Mouse (Mus musculus): Measurements from ENCODE around the gene Fgf2. TPM values are rescaled to one million over a fixed set of nuclear protein-coding genes. Genes with fewer than 3 reads are reported as not detected.

Gene Fgf2
- polyA plus RNA-seq, 1 experiment: 0.49 TPM

DNA sequence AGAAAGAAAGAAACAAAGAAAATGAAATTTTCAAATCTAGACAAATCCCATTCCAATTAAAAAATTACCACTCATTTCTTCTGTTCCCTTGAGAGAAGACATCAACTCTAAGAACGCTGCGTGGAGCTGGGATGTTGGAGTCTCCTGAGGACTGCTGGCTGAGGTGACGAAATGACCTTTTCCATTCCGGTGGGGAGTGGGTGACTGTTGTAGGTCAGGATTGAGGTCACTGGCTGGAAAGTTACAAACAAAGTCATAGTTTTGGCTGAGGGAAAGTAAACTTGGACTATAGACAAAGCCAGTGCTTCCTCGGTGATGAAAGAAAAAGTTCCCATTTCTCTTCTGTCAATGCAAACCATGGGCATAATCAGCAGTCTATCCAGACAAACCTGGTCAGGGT is 5.3 kb upstream of the Fgf2 start:
- H3K4me3 ChIP-seq (ENCODE audit: insufficient read depth, poor library complexity, severe bottlenecking): no peak overlapping the region
- TF ChIP-seq USF1 (IDR thresholded peaks at IDR 0.05; ENCODE audit: low read depth): no peak
- no peak for TF ChIP-seq MAX (IDR thresholded peaks at IDR 0.05)
- no peak for TF ChIP-seq CEBPB (IDR thresholded peaks at IDR 0.05; ENCODE audit: low read depth)
- TF ChIP-seq MYOG (IDR thresholded peaks at IDR 0.05; ENCODE audit: control insufficient read depth, extremely low read depth, insufficient read length): no peak
- no peak for TF ChIP-seq CTCF (IDR thresholded peaks at IDR 0.05; ENCODE audit: control insufficient read depth, insufficient read depth, insufficient read length)
- TF ChIP-seq FOSL1 (IDR thresholded peaks at IDR 0.05; ENCODE audit: insufficient read depth, low read length, poor library complexity, severe bottlenecking): no peak
- TF ChIP-seq MYOD1 (IDR thresholded peaks at IDR 0.05; ENCODE audit: control insufficient read depth, insufficient read length, low read depth): no peak

GRCm38 (mm10) chr3:37347671-37348070 is 475 bp upstream of the Fgf2 start:
- Histone ChIP-seq H3K27me3 (ENCODE audit: control insufficient read depth, insufficient read depth, insufficient read length) (no peaks in the 10 kb centered on the region), H3K36me3 (ENCODE audit: control insufficient read depth, insufficient read depth) (no peaks in the 10 kb centered on the region), H3ac (ENCODE audit: control insufficient read depth, insufficient read length, low read depth) (no peak overlapping the region), H3K79me2 (ENCODE audit: control insufficient read depth, insufficient read depth) (no peaks in the 10 kb centered on the region), H3K4me3 (ENCODE audit: insufficient read depth, poor library complexity, severe bottlenecking) (no peak overlapping the region), H3K79me3 (ENCODE audit: low read depth) (no peaks in the 10 kb centered on the region)
- TF ChIP-seq CEBPB (IDR thresholded peaks at IDR 0.05; ENCODE audit: low read depth) (no peak), FOSL1 (IDR thresholded peaks at IDR 0.05; ENCODE audit: insufficient read depth, low read length, poor library complexity, severe bottlenecking) (no peak)

More for the DNA sequence above, 5.3 kb upstream of the Fgf2 start:
- Histone ChIP-seq H3K79me3 (ENCODE audit: low read depth) (no peaks in the 10 kb centered on the region), H3K79me2 (ENCODE audit: control insufficient read depth, insufficient read depth) (no peaks in the 10 kb centered on the region), H3K27me3 (ENCODE audit: control insufficient read depth, insufficient read depth, insufficient read length) (no peaks in the 10 kb centered on the region), H3K36me3 (ENCODE audit: control insufficient read depth, insufficient read depth) (no peaks in the 10 kb centered on the region), H3ac (ENCODE audit: control insufficient read depth, insufficient read length, low read depth) (no peak overlapping the region)

DNA sequence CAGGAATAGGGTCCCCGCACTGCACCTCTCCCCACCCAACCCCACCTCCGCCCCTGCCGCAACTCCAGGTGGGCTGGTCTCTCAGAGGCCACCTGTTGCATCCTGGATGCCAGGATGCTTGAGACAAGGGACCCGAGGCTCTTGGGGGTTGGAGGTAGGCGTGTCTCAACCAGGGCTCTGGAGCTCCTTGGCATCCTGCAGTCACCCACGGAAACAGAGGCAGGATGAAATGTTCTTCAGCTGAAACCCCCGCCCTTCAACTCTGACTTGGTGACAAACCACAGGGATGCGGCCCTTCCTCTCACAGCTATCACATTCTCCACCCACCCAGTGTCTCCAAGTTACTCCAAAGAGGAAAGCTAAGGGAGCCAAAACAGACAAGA is 1.0 kb downstream of the Fgf2 start:
- TF ChIP-seq MYOG (IDR thresholded peaks at IDR 0.05; ENCODE audit: control insufficient read depth, extremely low read depth, insufficient read length) (no peak), CEBPB (IDR thresholded peaks at IDR 0.05; ENCODE audit: low read depth) (no peak), FOSL1 (IDR thresholded peaks at IDR 0.05; ENCODE audit: insufficient read depth, low read length, poor library complexity, severe bottlenecking) (no peak), MAX (IDR thresholded peaks at IDR 0.05) (no peak), USF1 (IDR thresholded peaks at IDR 0.05; ENCODE audit: low read depth) (no peak), CTCF (IDR thresholded peaks at IDR 0.05; ENCODE audit: control insufficient read depth, insufficient read depth, insufficient read length) (no peak), MYOD1 (IDR thresholded peaks at IDR 0.05; ENCODE audit: control insufficient read depth, insufficient read length, low read depth) (no peak)
- H3K27me3 ChIP-seq (ENCODE audit: control insufficient read depth, insufficient read depth, insufficient read length): no peaks in the 10 kb centered on the region

DNA sequence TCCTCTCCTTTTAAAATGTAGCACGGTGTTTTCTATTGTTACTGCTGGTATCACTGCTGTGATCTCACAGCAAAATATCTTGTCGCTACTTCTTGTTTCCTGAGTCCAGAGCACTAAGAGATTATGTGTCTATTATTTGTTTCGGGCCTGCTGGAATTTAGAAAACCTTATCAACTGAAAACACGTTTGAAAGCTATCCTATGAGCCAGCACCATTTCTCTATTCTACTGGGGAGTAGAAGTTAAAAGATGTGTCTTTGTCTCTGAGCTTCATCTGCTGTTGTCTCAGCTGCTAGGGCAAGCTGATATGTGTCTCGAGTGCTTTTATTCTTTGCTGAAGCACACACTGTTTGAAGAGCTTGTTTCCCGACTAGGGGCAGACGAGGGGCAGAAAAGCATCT is 2.2 kb downstream of the Fgf2 start:
- H3K27me3 ChIP-seq (ENCODE audit: control insufficient read depth, insufficient read depth, insufficient read length): no peaks in the 10 kb centered on the region
- no peaks in the 10 kb centered on the region for H3K79me2 ChIP-seq (ENCODE audit: control insufficient read depth, insufficient read depth)
- H3ac ChIP-seq (ENCODE audit: control insufficient read depth, insufficient read length, low read depth): no peak overlapping the region
- no peak for TF ChIP-seq CEBPB (IDR thresholded peaks at IDR 0.05; ENCODE audit: low read depth)
- H3K4me3 ChIP-seq (ENCODE audit: insufficient read depth, poor library complexity, severe bottlenecking): no peak overlapping the region
- H3K36me3 ChIP-seq (ENCODE audit: control insufficient read depth, insufficient read depth): no peaks in the 10 kb centered on the region
- no peaks in the 10 kb centered on the region for H3K79me3 ChIP-seq (ENCODE audit: low read depth)

More for the DNA sequence above, 1.0 kb downstream of the Fgf2 start:
- Histone ChIP-seq H3ac (ENCODE audit: control insufficient read depth, insufficient read length, low read depth) (no peak overlapping the region), H3K79me3 (ENCODE audit: low read depth) (no peaks in the 10 kb centered on the region), H3K36me3 (ENCODE audit: control insufficient read depth, insufficient read depth) (no peaks in the 10 kb centered on the region), H3K4me3 (ENCODE audit: insufficient read depth, poor library complexity, severe bottlenecking) (no peak overlapping the region), H3K79me2 (ENCODE audit: control insufficient read depth, insufficient read depth) (no peaks in the 10 kb centered on the region)

GRCm38 (mm10) chr3:37353951-37354481 is 5.9 kb downstream of the Fgf2 start:
- Histone ChIP-seq H3K4me3 (ENCODE audit: insufficient read depth, poor library complexity, severe bottlenecking) (no peak overlapping the region), H3K36me3 (ENCODE audit: control insufficient read depth, insufficient read depth) (no peaks in the 10 kb centered on the region), H3K79me3 (ENCODE audit: low read depth) (no peaks in the 10 kb centered on the region), H3K27me3 (ENCODE audit: control insufficient read depth, insufficient read depth, insufficient read length) (no peaks in the 10 kb centered on the region), H3ac (ENCODE audit: control insufficient read depth, insufficient read length, low read depth) (no peak overlapping the region), H3K79me2 (ENCODE audit: control insufficient read depth, insufficient read depth) (no peaks in the 10 kb centered on the region)
- TF ChIP-seq MYOG (IDR thresholded peaks at IDR 0.05; ENCODE audit: control insufficient read depth, extremely low read depth, insufficient read length): no peak
- TF ChIP-seq FOSL1 (IDR thresholded peaks at IDR 0.05; ENCODE audit: insufficient read depth, low read length, poor library complexity, severe bottlenecking): no peak
- no peak for TF ChIP-seq MAX (IDR thresholded peaks at IDR 0.05)
- TF ChIP-seq CTCF (IDR thresholded peaks at IDR 0.05; ENCODE audit: control insufficient read depth, insufficient read depth, insufficient read length): no peak
- TF ChIP-seq CEBPB (IDR thresholded peaks at IDR 0.05; ENCODE audit: low read depth): no peak
- TF ChIP-seq USF1 (IDR thresholded peaks at IDR 0.05; ENCODE audit: low read depth): no peak
- TF ChIP-seq MYOD1 (IDR thresholded peaks at IDR 0.05; ENCODE audit: control insufficient read depth, insufficient read length, low read depth): no peak

DNA sequence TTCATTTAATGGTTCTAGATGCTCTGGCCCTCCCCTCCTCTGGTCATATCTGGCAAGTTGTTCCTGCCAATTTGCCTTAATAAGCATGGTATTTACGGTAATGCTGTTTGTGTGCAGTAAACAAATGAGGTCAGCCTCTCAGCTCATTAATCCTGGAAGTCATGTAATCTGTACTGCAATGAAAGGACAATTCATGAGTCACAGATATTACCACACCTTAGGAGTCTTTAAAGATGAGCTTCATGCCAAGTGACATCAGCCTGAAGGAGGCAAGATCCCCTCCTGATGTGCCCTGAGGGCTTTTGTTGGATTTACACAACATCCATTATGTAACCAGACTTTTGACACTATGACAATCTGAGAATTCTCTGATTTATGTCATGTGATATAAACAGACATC is 6.6 kb downstream of the Fgf2 start:
- no peak for TF ChIP-seq MYOD1 (IDR thresholded peaks at IDR 0.05; ENCODE audit: control insufficient read depth, insufficient read length, low read depth)
- no peak for TF ChIP-seq CEBPB (IDR thresholded peaks at IDR 0.05; ENCODE audit: low read depth)
- no peak for TF ChIP-seq FOSL1 (IDR thresholded peaks at IDR 0.05; ENCODE audit: insufficient read depth, low read length, poor library complexity, severe bottlenecking)
- no peak for TF ChIP-seq CTCF (IDR thresholded peaks at IDR 0.05; ENCODE audit: control insufficient read depth, insufficient read depth, insufficient read length)
- TF ChIP-seq MYOG (IDR thresholded peaks at IDR 0.05; ENCODE audit: control insufficient read depth, extremely low read depth, insufficient read length): no peak
- TF ChIP-seq USF1 (IDR thresholded peaks at IDR 0.05; ENCODE audit: low read depth): no peak
- no peak for TF ChIP-seq MAX (IDR thresholded peaks at IDR 0.05)
- H3K36me3 ChIP-seq (ENCODE audit: control insufficient read depth, insufficient read depth): no peaks in the 10 kb centered on the region
- no peak overlapping the region for H3ac ChIP-seq (ENCODE audit: control insufficient read depth, insufficient read length, low read depth)
- no peak overlapping the region for H3K4me3 ChIP-seq (ENCODE audit: insufficient read depth, poor library complexity, severe bottlenecking)
- no peaks in the 10 kb centered on the region for H3K79me2 ChIP-seq (ENCODE audit: control insufficient read depth, insufficient read depth)
- H3K79me3 ChIP-seq (ENCODE audit: low read depth): no peaks in the 10 kb centered on the region
- no peaks in the 10 kb centered on the region for H3K27me3 ChIP-seq (ENCODE audit: control insufficient read depth, insufficient read depth, insufficient read length)
